Mouse (Mus musculus): Measurements from ENCODE around the gene Zbtb21.
A peak's percentile ranks its signal among the peaks of the same experiment; 100 is the strongest.

GRCm38 (mm10) chr16:97907496-97907895 is 54.9 kb downstream of the Zbtb21 start:
- no peak for TF ChIP-seq CTCF (IDR thresholded peaks at IDR 0.05; ENCODE audit: low read depth)
- TF ChIP-seq EP300 (IDR thresholded peaks at IDR 0.05; ENCODE audit: low read depth): peak; percentile 82

Data from liver, postnatal 0 days (tissue).